Mouse (Mus musculus) adrenal gland, adult 8-10 months (tissue): Measurements from ENCODE around the gene Tex14. TPM values are rescaled to one million over a fixed set of nuclear protein-coding genes. Genes with fewer than 3 reads are reported as not detected.
A peak's percentile ranks its signal among the peaks of the same experiment; 100 is the strongest.
"Not testable (repeated sequence)": the region's sequence is repeated elsewhere in the genome, so short reads cannot be mapped to it uniquely, and the experiment has no call there.

Experiments used
- DNase-seq: peaks from one replicate; pipeline ENCODE4 v3.0.0; 2022
- total RNA-seq, 4 experiments: library from RNA; stranded (reverse); gene quantifications; 2 replicates each; pipeline ENCODE4 v1.2.4; 2022

Gene Tex14
- total RNA-seq, 4 experiments from 2014 or later: 0.06 to 2.2 (median 1.1) TPM

- DNase-seq: peak; percentile 86
Observed at GRCm38 (mm10) chr11:87426450-87427250, 21.8 kb downstream of the Tex14 start.

GRCm38 (mm10) chr11:87427273-87428050 is 22.6 kb downstream of the Tex14 start:
- no peak for DNase-seq

GRCm38 (mm10) chr11:87428051-87428673 is 23.3 kb downstream of the Tex14 start:
- no peak for DNase-seq

- no peak for DNase-seq
Observed at GRCm38 (mm10) chr11:87429363-87429762, 24.5 kb downstream of the Tex14 start.

- no peak for DNase-seq
Observed at GRCm38 (mm10) chr11:87430374-87430773, 25.5 kb downstream of the Tex14 start.

GRCm38 (mm10) chr11:87431813-87432212 is 26.9 kb downstream of the Tex14 start:
- not testable (repeated sequence) for DNase-seq

- DNase-seq: no peak
Observed at GRCm38 (mm10) chr11:87432447-87432846, 27.6 kb downstream of the Tex14 start.

GRCm38 (mm10) chr11:87432933-87433669 is 28.2 kb downstream of the Tex14 start:
- no peak for DNase-seq

GRCm38 (mm10) chr11:87435107-87435506 is 30.2 kb downstream of the Tex14 start:
- not testable (repeated sequence) for DNase-seq

- no peak for DNase-seq
Observed at GRCm38 (mm10) chr11:87436326-87437232, 31.7 kb downstream of the Tex14 start.

GRCm38 (mm10) chr11:87439796-87440420 is 35.0 kb downstream of the Tex14 start:
- no peak for DNase-seq

- peak; percentile 86 for DNase-seq
Observed at GRCm38 (mm10) chr11:87442643-87443372, 37.9 kb downstream of the Tex14 start.

GRCm38 (mm10) chr11:87443373-87443883 is 38.6 kb downstream of the Tex14 start:
- peak; percentile 41 for DNase-seq

GRCm38 (mm10) chr11:87444056-87444455 is 39.2 kb downstream of the Tex14 start:
- not testable (repeated sequence) for DNase-seq

- no peak for DNase-seq
Observed at GRCm38 (mm10) chr11:87444735-87445428, 40.0 kb downstream of the Tex14 start.

- not testable (repeated sequence) for DNase-seq
Observed at GRCm38 (mm10) chr11:87445593-87445992, 40.7 kb downstream of the Tex14 start.

- no peak for DNase-seq
Observed at GRCm38 (mm10) chr11:87446159-87446558, 41.3 kb downstream of the Tex14 start.

GRCm38 (mm10) chr11:87447429-87447828 is 42.6 kb downstream of the Tex14 start:
- no peak for DNase-seq

GRCm38 (mm10) chr11:87448081-87448475 is 43.2 kb downstream of the Tex14 start:
- peak; percentile 97 for DNase-seq
